In genomic region chr10:21235172-21235571, GRCm38 (mm10) we compare ENCODE assay signal across 16 mouse cellular contexts.
DNase-seq lines count a peak whose midpoint lies in the region; ATAC-seq and TF ChIP-seq lines count a peak whose summit lies in the region.
"Had no signal": no experiment of that assay in that cellular context is flagged by ENCODE, and none has a peak within 500 bp of the region (broad histone marks: within the 10 kb centered on the region; RNA-seq: fewer than 3 reads in every experiment).

No protein-coding gene starts in this region.

- H3K27me3 ChIP-seq in liver, postnatal 0 days (ENCODE audit: insufficient read depth, low read length): no peaks in the 10 kb centered on the region
- no peaks in the 10 kb centered on the region for H3K27me3 ChIP-seq in hindbrain, embryonic 13.5 days
- H3K27me3 ChIP-seq in midbrain, embryonic 14.5 days (ENCODE audit: control insufficient read depth, insufficient read depth, low read length): no peaks in the 10 kb centered on the region
- H3K27me3 ChIP-seq: liver, embryonic 13.5 days; megakaryocyte, embryonic 14.5 days had no signal

- peak overlapping the region; percentile 30; the same call in 1 of the 2 replicates for H3K27ac ChIP-seq in liver, postnatal 0 days (ENCODE audit: low read depth)
- H3K27ac ChIP-seq in hindbrain, embryonic 13.5 days: no peak overlapping the region
- H3K27ac ChIP-seq in midbrain, embryonic 14.5 days (replicated peaks; ENCODE audit: low read depth, low read length): no peak overlapping the region
- H3K27ac ChIP-seq: heart, adult 2 months; liver, embryonic 13.5 days had no signal

- WGBS in liver, postnatal 0 days (ENCODE audit: insufficient replicate concordance): 49% methylated on average over 1 of the region's 1 CpGs
- 81% methylated on average over 1 of the region's 1 CpGs for WGBS in hindbrain, embryonic 13.5 days
- 76% methylated on average over 1 of the region's 1 CpGs for WGBS in midbrain, embryonic 14.5 days

- DNase-seq in heart, adult 11 months: peak; percentile 76
- no peak for DNase-seq in heart, adult 8-10 months (ENCODE audit: low spot score)
- peak; percentile 91 for DNase-seq in T-cell, adult 2 months (ENCODE audit: low spot score)
- no peak for DNase-seq in liver, postnatal 0 days
- DNase-seq in thymus, postnatal 10 days (ENCODE audit: low spot score in 2 of 2): peak; percentile 76 to 85
- no peak for DNase-seq in cerebellum, postnatal 25 days
- no peak for DNase-seq in midbrain, embryonic 14.5 days
- DNase-seq: cerebellum, postnatal 10 days; kidney, adult 8-10 months; layer of hippocampus, postnatal 36 days; liver, embryonic 13.5 days; right cerebral cortex, postnatal 4 days had no signal

- ATAC-seq in liver, postnatal 0 days: no peak
- no peak for ATAC-seq in hindbrain, embryonic 13.5 days (ENCODE audit: low FRiP score)
- no peak for ATAC-seq in midbrain, embryonic 14.5 days (ENCODE audit: low FRiP score, low TSS enrichment)

- no peak overlapping the region for H3K9ac ChIP-seq in liver, postnatal 0 days (replicated peaks)
- H3K9ac ChIP-seq in hindbrain, embryonic 13.5 days: no peak overlapping the region
- no peak overlapping the region for H3K9ac ChIP-seq in midbrain, embryonic 14.5 days (replicated peaks; ENCODE audit: low read length)
- H3K9ac ChIP-seq: liver, embryonic 13.5 days had no signal

- H3K9me3 ChIP-seq in liver, postnatal 0 days (ENCODE audit: low read length): no peaks in the 10 kb centered on the region
- no peaks in the 10 kb centered on the region for H3K9me3 ChIP-seq in hindbrain, embryonic 13.5 days
- H3K9me3 ChIP-seq in midbrain, embryonic 14.5 days (ENCODE audit: control insufficient read depth, low read length): no peaks in the 10 kb centered on the region
- H3K9me3 ChIP-seq: liver, embryonic 13.5 days; megakaryocyte, embryonic 14.5 days had no signal

- no peaks in the 10 kb centered on the region for H3K36me3 ChIP-seq in liver, postnatal 0 days (replicated peaks; ENCODE audit: insufficient read depth, low read length)
- H3K36me3 ChIP-seq in hindbrain, embryonic 13.5 days: no peaks in the 10 kb centered on the region
- H3K36me3 ChIP-seq in midbrain, embryonic 14.5 days (ENCODE audit: control insufficient read depth, insufficient read depth, low read length): no peaks in the 10 kb centered on the region
- H3K36me3 ChIP-seq: liver, embryonic 13.5 days had no signal

- H3K4me2 ChIP-seq in liver, postnatal 0 days (ENCODE audit: low read depth, low read length): no peak overlapping the region
- no peak overlapping the region for H3K4me2 ChIP-seq in hindbrain, embryonic 13.5 days
- H3K4me2 ChIP-seq in midbrain, embryonic 14.5 days (ENCODE audit: low read length): no peak overlapping the region
- H3K4me2 ChIP-seq: liver, embryonic 13.5 days had no signal

- TF ChIP-seq EP300 in liver, postnatal 0 days (IDR thresholded peaks at IDR 0.05; ENCODE audit: low read depth): no peak

- TF ChIP-seq CTCF in liver, postnatal 0 days (IDR thresholded peaks at IDR 0.05; ENCODE audit: low read depth): no peak

- H3K4me1 ChIP-seq in liver, postnatal 0 days (ENCODE audit: insufficient read depth): peaks cover 3% of the 10 kb centered on the region; the same call in 1 of the 2 replicates
- H3K4me1 ChIP-seq in hindbrain, embryonic 13.5 days (replicated peaks): no peaks in the 10 kb centered on the region; the same call in 1 of the 2 replicates
- no peaks in the 10 kb centered on the region for H3K4me1 ChIP-seq in midbrain, embryonic 14.5 days (ENCODE audit: control insufficient read depth, insufficient read depth, low read length)

- H3K4me3 ChIP-seq in liver, postnatal 0 days (ENCODE audit: low read depth, low read length): no peak overlapping the region
- H3K4me3 ChIP-seq in hindbrain, embryonic 13.5 days: no peak overlapping the region
- no peak overlapping the region for H3K4me3 ChIP-seq in midbrain, embryonic 14.5 days (replicated peaks; ENCODE audit: low read depth, low read length)
- H3K4me3 ChIP-seq: erythroblast, embryonic 14.5 days; heart, adult 2 months; liver, embryonic 13.5 days; megakaryocyte, embryonic 14.5 days had no signal

Comparison
In these comparisons a context has a peak if more than half of its experiments do, and no peak if none do; other contexts are left out.
1. DNase-seq: peak in heart, adult 11 months (single experiment), T-cell, adult 2 months (single experiment) and thymus, postnatal 10 days (2 of 2); none in heart, adult 8-10 months (single experiment), liver, postnatal 0 days (single experiment), cerebellum, postnatal 25 days (0 of 2) and midbrain, embryonic 14.5 days (single experiment).